20 mouse cellular contexts compared by ENCODE assay signal in genomic region chr9:101411532-101411880, GRCm38 (mm10).
DNase-seq lines count a peak whose midpoint lies in the region; ATAC-seq and TF ChIP-seq lines count a peak whose summit lies in the region.
"Had no signal": no experiment of that assay in that cellular context is flagged by ENCODE, and none has a peak within 500 bp of the region (broad histone marks: within the 10 kb centered on the region; RNA-seq: fewer than 3 reads in every experiment).

No protein-coding gene starts in this region.

- H3K4me1 ChIP-seq in forebrain, embryonic 15.5 days = peaks cover 27% of the 10 kb centered on the region
- H3K4me1 ChIP-seq in forebrain, embryonic 12.5 days = peaks cover 18% of the 10 kb centered on the region
- peaks cover 24% of the 10 kb centered on the region for H3K4me1 ChIP-seq in midbrain, embryonic 14.5 days (ENCODE audit: control insufficient read depth, insufficient read depth, low read length)
- peaks cover 14% of the 10 kb centered on the region for H3K4me1 ChIP-seq in midbrain, postnatal 0 days (ENCODE audit: insufficient read depth, low read length)
- peaks cover 16% of the 10 kb centered on the region for H3K4me1 ChIP-seq in hindbrain, postnatal 0 days (ENCODE audit: insufficient read depth, low read length)
- no peaks in the 10 kb centered on the region for H3K4me1 ChIP-seq in kidney, adult 2 months (ENCODE audit: control insufficient read depth, insufficient read depth, low read length)
- H3K4me1 ChIP-seq: heart, embryonic 12.5 days; limb, embryonic 15.5 days had no signal

- no peaks in the 10 kb centered on the region for H3K27me3 ChIP-seq in forebrain, embryonic 15.5 days
- H3K27me3 ChIP-seq in forebrain, embryonic 12.5 days = no peaks in the 10 kb centered on the region
- no peaks in the 10 kb centered on the region for H3K27me3 ChIP-seq in midbrain, embryonic 14.5 days (ENCODE audit: control insufficient read depth, insufficient read depth, low read length)
- no peaks in the 10 kb centered on the region for H3K27me3 ChIP-seq in midbrain, postnatal 0 days (ENCODE audit: insufficient read depth, low read length)
- H3K27me3 ChIP-seq in hindbrain, postnatal 0 days (ENCODE audit: insufficient read depth, low read length) = no peaks in the 10 kb centered on the region
- no peaks in the 10 kb centered on the region; the same call in 1 of the 2 replicates for H3K27me3 ChIP-seq in kidney, adult 2 months (replicated peaks; ENCODE audit: control insufficient read depth, insufficient read depth, low read length)
- H3K27me3 ChIP-seq: CH12.LX; heart, embryonic 12.5 days; limb, embryonic 15.5 days had no signal

- no peaks in the 10 kb centered on the region for H3K36me3 ChIP-seq in forebrain, embryonic 15.5 days
- no peaks in the 10 kb centered on the region for H3K36me3 ChIP-seq in forebrain, embryonic 12.5 days (replicated peaks)
- H3K36me3 ChIP-seq in midbrain, embryonic 14.5 days (ENCODE audit: control insufficient read depth, insufficient read depth, low read length) = no peaks in the 10 kb centered on the region
- H3K36me3 ChIP-seq in midbrain, postnatal 0 days (ENCODE audit: insufficient read depth, low read length) = no peaks in the 10 kb centered on the region
- no peaks in the 10 kb centered on the region for H3K36me3 ChIP-seq in hindbrain, postnatal 0 days (ENCODE audit: insufficient read depth, low read length)
- H3K36me3 ChIP-seq in kidney, adult 2 months (ENCODE audit: control insufficient read depth, insufficient read depth, low read length) = no peaks in the 10 kb centered on the region
- H3K36me3 ChIP-seq: heart, embryonic 12.5 days; limb, embryonic 15.5 days had no signal

- ATAC-seq in forebrain, embryonic 15.5 days (replicated peaks) = no peak
- no peak for ATAC-seq in forebrain, embryonic 12.5 days (ENCODE audit: low FRiP score)
- no peak for ATAC-seq in midbrain, embryonic 14.5 days (ENCODE audit: low FRiP score, low TSS enrichment)
- no peak for ATAC-seq in midbrain, postnatal 0 days (ENCODE audit: low FRiP score)
- 0 out of 2 replicates have a peak, but pooled peaks have one; percentile 21 for ATAC-seq in hindbrain, postnatal 0 days

- WGBS in forebrain, embryonic 15.5 days = 64% methylated on average over 5 of the region's 5 CpGs
- 65% methylated on average over 5 of the region's 5 CpGs for WGBS in forebrain, embryonic 12.5 days
- 54% methylated on average over 5 of the region's 5 CpGs for WGBS in midbrain, embryonic 14.5 days
- 60% methylated on average over 5 of the region's 5 CpGs for WGBS in midbrain, postnatal 0 days
- WGBS in hindbrain, postnatal 0 days = 53% methylated on average over 5 of the region's 5 CpGs
- 80% methylated on average over 5 of the region's 5 CpGs for WGBS in kidney, adult 2 months

- peak; percentile 52 for DNase-seq in midbrain, embryonic 14.5 days
- no peak for DNase-seq in midbrain, postnatal 0 days (ENCODE audit: low spot score)
- DNase-seq in hindbrain, postnatal 0 days (ENCODE audit: low spot score) = no peak
- peak; percentile 49 for DNase-seq in retina, embryonic 14.5 days (ENCODE audit: low spot score)
- no peak for DNase-seq in Muller cell, postnatal 12 days (ENCODE audit: inconsistent ontology term)
- no peak for DNase-seq in kidney, adult 2 months
- DNase-seq: adrenal gland, postnatal 36 days; cerebellum, adult 11-12 months; cerebellum, postnatal 14 days; gastrocnemius, postnatal 36 days; kidney, adult 9 months; lung, adult 2 months; lung, postnatal 36 days had no signal

- no peaks in the 10 kb centered on the region for H3K9me3 ChIP-seq in forebrain, embryonic 15.5 days
- no peaks in the 10 kb centered on the region for H3K9me3 ChIP-seq in forebrain, embryonic 12.5 days
- H3K9me3 ChIP-seq in midbrain, embryonic 14.5 days (ENCODE audit: control insufficient read depth, low read length) = no peaks in the 10 kb centered on the region
- no peaks in the 10 kb centered on the region for H3K9me3 ChIP-seq in midbrain, postnatal 0 days (ENCODE audit: low read length)
- H3K9me3 ChIP-seq in hindbrain, postnatal 0 days (ENCODE audit: low read length) = no peaks in the 10 kb centered on the region
- H3K9me3 ChIP-seq: heart, embryonic 12.5 days; limb, embryonic 15.5 days had no signal

- no peak for TF ChIP-seq CTCF in midbrain, postnatal 0 days (IDR thresholded peaks at IDR 0.05)
- no peak for TF ChIP-seq CTCF in hindbrain, postnatal 0 days (IDR thresholded peaks at IDR 0.05; ENCODE audit: low read depth)
- TF ChIP-seq CTCF in kidney, adult 2 months (conservative IDR thresholded peaks at IDR 0.05; ENCODE audit: insufficient read depth, insufficient read length, low read depth, low read length) = no peak

- no peak overlapping the region for H3K9ac ChIP-seq in forebrain, embryonic 15.5 days (replicated peaks)
- H3K9ac ChIP-seq in forebrain, embryonic 12.5 days = no peak overlapping the region
- no peak overlapping the region for H3K9ac ChIP-seq in midbrain, embryonic 14.5 days (replicated peaks; ENCODE audit: low read length)
- no peak overlapping the region for H3K9ac ChIP-seq in midbrain, postnatal 0 days (replicated peaks; ENCODE audit: low read length, poor library complexity, severe bottlenecking)
- H3K9ac ChIP-seq in hindbrain, postnatal 0 days (replicated peaks; ENCODE audit: low read length) = no peak overlapping the region
- H3K9ac ChIP-seq: heart, embryonic 12.5 days; limb, embryonic 15.5 days had no signal

- 0 out of 2 replicates have a peak overlapping the region, but pooled peaks have one; percentile 24 for H3K27ac ChIP-seq in forebrain, embryonic 15.5 days (replicated peaks)
- H3K27ac ChIP-seq in forebrain, embryonic 12.5 days = no peak overlapping the region
- H3K27ac ChIP-seq in midbrain, embryonic 14.5 days (replicated peaks; ENCODE audit: low read depth, low read length) = peak overlapping the region; percentile 14
- H3K27ac ChIP-seq in midbrain, postnatal 0 days (ENCODE audit: low read depth, low read length) = no peak overlapping the region
- no peak overlapping the region for H3K27ac ChIP-seq in hindbrain, postnatal 0 days
- no peak overlapping the region for H3K27ac ChIP-seq in kidney, adult 2 months (ENCODE audit: insufficient read depth, low read depth, low read length)
- H3K27ac ChIP-seq: limb, embryonic 15.5 days; stomach, postnatal 0 days had no signal

- no peak overlapping the region for H3K4me3 ChIP-seq in forebrain, embryonic 15.5 days
- no peak overlapping the region for H3K4me3 ChIP-seq in forebrain, embryonic 12.5 days (replicated peaks)
- no peak overlapping the region for H3K4me3 ChIP-seq in midbrain, embryonic 14.5 days (replicated peaks; ENCODE audit: low read depth, low read length)
- H3K4me3 ChIP-seq in midbrain, postnatal 0 days (ENCODE audit: low read depth, low read length) = no peak overlapping the region
- no peak overlapping the region for H3K4me3 ChIP-seq in hindbrain, postnatal 0 days (ENCODE audit: low read length)
- no peak overlapping the region for H3K4me3 ChIP-seq in kidney, adult 2 months (ENCODE audit: insufficient read depth, low read depth, low read length)
- H3K4me3 ChIP-seq: heart, embryonic 12.5 days; limb, embryonic 15.5 days; myocyte had no signal

- no peak for TF ChIP-seq POLR2A in kidney, adult 2 months (IDR thresholded peaks at IDR 0.05; ENCODE audit: low read depth, low read length)

- H3K4me2 ChIP-seq in forebrain, embryonic 15.5 days (replicated peaks) = no peak overlapping the region
- no peak overlapping the region; the same call in 1 of the 2 replicates for H3K4me2 ChIP-seq in forebrain, embryonic 12.5 days
- no peak overlapping the region for H3K4me2 ChIP-seq in midbrain, embryonic 14.5 days (ENCODE audit: low read length)
- no peak overlapping the region for H3K4me2 ChIP-seq in midbrain, postnatal 0 days (ENCODE audit: low read depth, low read length, poor library complexity, severe bottlenecking)
- H3K4me2 ChIP-seq in hindbrain, postnatal 0 days (ENCODE audit: low read depth, low read length) = no peak overlapping the region
- H3K4me2 ChIP-seq: heart, embryonic 12.5 days; limb, embryonic 15.5 days had no signal

Comparison
In these comparisons a context has a peak if more than half of its experiments do, and no peak if none do; other contexts are left out.
1. H3K27ac ChIP-seq: peak in forebrain, embryonic 15.5 days (single experiment) and midbrain, embryonic 14.5 days (single experiment); none in forebrain, embryonic 12.5 days (single experiment), midbrain, postnatal 0 days (single experiment), hindbrain, postnatal 0 days (single experiment) and kidney, adult 2 months (single experiment).
2. DNase-seq: peak in midbrain, embryonic 14.5 days (single experiment) and retina, embryonic 14.5 days (single experiment); none in midbrain, postnatal 0 days (single experiment), hindbrain, postnatal 0 days (single experiment), Muller cell, postnatal 12 days (single experiment) and kidney, adult 2 months (single experiment).